ENCODE assay signal across 15 mouse cellular contexts in the genomic region with DNA sequence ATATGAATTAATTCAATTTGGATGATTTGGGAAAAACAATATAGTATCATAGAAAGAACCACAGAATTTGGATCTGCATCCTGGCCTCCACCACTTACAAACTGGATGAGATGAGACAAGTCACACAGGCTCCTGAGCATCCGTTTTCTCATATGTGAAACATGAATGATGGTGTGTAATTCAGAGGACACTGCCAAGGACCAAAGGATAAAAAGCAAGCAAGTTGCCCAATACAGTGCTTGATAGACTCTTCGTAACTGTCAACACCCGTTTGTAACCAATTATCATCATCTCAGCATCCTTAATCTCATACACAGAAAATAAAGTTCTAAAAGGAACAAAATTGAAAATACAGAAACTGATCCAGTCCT.
DNase-seq lines count a peak whose midpoint lies in the region; ATAC-seq and TF ChIP-seq lines count a peak whose summit lies in the region.
"Had no signal": no experiment of that assay in that cellular context is flagged by ENCODE, and none has a peak within 500 bp of the region (broad histone marks: within the 10 kb centered on the region; RNA-seq: fewer than 3 reads in every experiment).

No protein-coding gene starts in this region.

- no peak for DNase-seq in forebrain, embryonic 10.5 days (ENCODE audit: extremely low spot score, low spot score)
- DNase-seq in forebrain, embryonic 14.5 days (ENCODE audit: low spot score), result no peak
- peak; percentile 3 for DNase-seq in brain, embryonic 14.5 days (ENCODE audit: low read depth)
- DNase-seq: adrenal gland, adult 2 months; adrenal gland, postnatal 10 days; adrenal gland, postnatal 25 days; B cell, adult 2 months; cerebellum, adult 11-12 months; cerebellum, adult 2 months; cerebellum, adult 9-10 months; cerebellum, postnatal 25 days had no signal

- H3K36me3 ChIP-seq in forebrain, embryonic 13.5 days (ENCODE audit: poor library complexity, severe bottlenecking), result no peaks in the 10 kb centered on the region
- H3K36me3 ChIP-seq in forebrain, embryonic 10.5 days (replicated peaks), result no peaks in the 10 kb centered on the region
- no peaks in the 10 kb centered on the region for H3K36me3 ChIP-seq in forebrain, embryonic 16.5 days (ENCODE audit: control insufficient read depth, insufficient read depth)
- H3K36me3 ChIP-seq in forebrain, embryonic 14.5 days (ENCODE audit: control insufficient read depth, insufficient read depth, low read length), result no peaks in the 10 kb centered on the region
- H3K36me3 ChIP-seq: embryonic facial prominence, embryonic 10.5 days; embryonic facial prominence, embryonic 12.5 days had no signal

- H3K27me3 ChIP-seq in forebrain, embryonic 13.5 days, result no peaks in the 10 kb centered on the region
- no peaks in the 10 kb centered on the region for H3K27me3 ChIP-seq in forebrain, embryonic 10.5 days (ENCODE audit: poor library complexity, severe bottlenecking)
- H3K27me3 ChIP-seq in forebrain, embryonic 16.5 days (replicated peaks; ENCODE audit: control insufficient read depth, insufficient read depth, low read length), result no peaks in the 10 kb centered on the region
- no peaks in the 10 kb centered on the region for H3K27me3 ChIP-seq in forebrain, embryonic 14.5 days (replicated peaks; ENCODE audit: control insufficient read depth, insufficient read depth, low read length)
- H3K27me3 ChIP-seq: embryonic facial prominence, embryonic 12.5 days had no signal

- 94% methylated on average over 3 of the region's 3 CpGs for WGBS in forebrain, embryonic 13.5 days
- 92% methylated on average over 3 of the region's 3 CpGs for whole genome bisulfite sequencing in forebrain, embryonic 10.5 days
- WGBS in forebrain, embryonic 16.5 days, result 71% methylated on average over 3 of the region's 3 CpGs
- 88% methylated on average over 3 of the region's 3 CpGs for WGBS in forebrain, embryonic 14.5 days

- H3K27ac ChIP-seq in forebrain, embryonic 13.5 days, result no peak overlapping the region
- H3K27ac ChIP-seq in forebrain, embryonic 10.5 days, result no peak overlapping the region
- H3K27ac ChIP-seq in forebrain, embryonic 16.5 days (ENCODE audit: low read length), result no peak overlapping the region
- no peak overlapping the region for H3K27ac ChIP-seq in forebrain, embryonic 14.5 days (ENCODE audit: low read depth, low read length)
- H3K27ac ChIP-seq: embryonic facial prominence, embryonic 10.5 days; embryonic facial prominence, embryonic 12.5 days had no signal

- no peak for TF ChIP-seq CTCF in brain, embryonic 14.5 days (IDR thresholded peaks at IDR 0.05; ENCODE audit: borderline replicate concordance, extremely low read depth, insufficient read depth, insufficient read length)

- H3K9ac ChIP-seq in forebrain, embryonic 13.5 days, result no peak overlapping the region
- H3K9ac ChIP-seq in forebrain, embryonic 16.5 days (replicated peaks; ENCODE audit: low read depth, low read length), result no peak overlapping the region
- no peak overlapping the region for H3K9ac ChIP-seq in forebrain, embryonic 14.5 days (ENCODE audit: low read length)
- H3K9ac ChIP-seq: embryonic facial prominence, embryonic 12.5 days had no signal

- TF ChIP-seq POLR2A in brain, embryonic 14.5 days (IDR thresholded peaks at IDR 0.05; ENCODE audit: borderline replicate concordance, extremely low read depth, insufficient read depth, insufficient read length, poor library complexity, severe bottlenecking), result no peak

- H3K4me2 ChIP-seq in forebrain, embryonic 13.5 days, result no peak overlapping the region
- no peak overlapping the region for H3K4me2 ChIP-seq in forebrain, embryonic 16.5 days (ENCODE audit: low read length)
- H3K4me2 ChIP-seq in forebrain, embryonic 14.5 days (ENCODE audit: low read length), result no peak overlapping the region
- H3K4me2 ChIP-seq: embryonic facial prominence, embryonic 12.5 days had no signal

- no peak overlapping the region for H3K4me3 ChIP-seq in forebrain, embryonic 13.5 days
- H3K4me3 ChIP-seq in forebrain, embryonic 10.5 days, result no peak overlapping the region
- H3K4me3 ChIP-seq in forebrain, embryonic 16.5 days (replicated peaks; ENCODE audit: low read length), result no peak overlapping the region
- no peak overlapping the region for H3K4me3 ChIP-seq in forebrain, embryonic 14.5 days (ENCODE audit: low read depth, low read length)
- H3K4me3 ChIP-seq: embryonic facial prominence, embryonic 10.5 days; embryonic facial prominence, embryonic 12.5 days had no signal

- peak; percentile 75; the same call in 1 of the 2 replicates for ATAC-seq in forebrain, embryonic 13.5 days
- ATAC-seq in forebrain, embryonic 16.5 days, result peak; percentile 86
- ATAC-seq in forebrain, embryonic 14.5 days, result no peak

- 0 out of 2 replicates have a peak, but pooled peaks cover 4% of the 10 kb centered on the region for H3K4me1 ChIP-seq in forebrain, embryonic 13.5 days
- peaks cover 5% of the 10 kb centered on the region for H3K4me1 ChIP-seq in forebrain, embryonic 10.5 days
- H3K4me1 ChIP-seq in forebrain, embryonic 16.5 days (replicated peaks; ENCODE audit: control insufficient read depth, insufficient read depth, low read length), result no peaks in the 10 kb centered on the region
- H3K4me1 ChIP-seq in forebrain, embryonic 14.5 days (ENCODE audit: control insufficient read depth, insufficient read depth, low read length), result no peaks in the 10 kb centered on the region
- H3K4me1 ChIP-seq: embryonic facial prominence, embryonic 10.5 days; embryonic facial prominence, embryonic 12.5 days had no signal

- H3K9me3 ChIP-seq in forebrain, embryonic 13.5 days (replicated peaks), result no peaks in the 10 kb centered on the region
- H3K9me3 ChIP-seq in forebrain, embryonic 10.5 days, result no peaks in the 10 kb centered on the region
- no peaks in the 10 kb centered on the region for H3K9me3 ChIP-seq in forebrain, embryonic 16.5 days (ENCODE audit: control insufficient read depth, low read length)
- H3K9me3 ChIP-seq in forebrain, embryonic 14.5 days (replicated peaks; ENCODE audit: control insufficient read depth, low read length), result no peaks in the 10 kb centered on the region
- H3K9me3 ChIP-seq: embryonic facial prominence, embryonic 10.5 days; embryonic facial prominence, embryonic 12.5 days had no signal
